Mouse (Mus musculus) testis, adult 2 months (tissue): Measurements from ENCODE around the gene Gm20696.

Experiments
- CTCF ChIP-seq: fragments of 200-500 bp; IDR thresholded peaks from 2 replicates; pipeline ENCODE4 v1.5.1; 2012; ENCODE audit warnings: low read depth, mild to moderate bottlenecking, inconsistent platforms, low read length, moderate library complexity; ENCODE audit not compliant: control insufficient read depth, insufficient read depth, insufficient replicate concordance
- POLR2A ChIP-seq: fragments of 200-500 bp; IDR thresholded peaks from 2 replicates; pipeline ENCODE4 v1.6.1; 2012; ENCODE audit warnings: low read depth, mild to moderate bottlenecking, inconsistent platforms, low read length, moderate library complexity; ENCODE audit not compliant: control insufficient read depth

DNA sequence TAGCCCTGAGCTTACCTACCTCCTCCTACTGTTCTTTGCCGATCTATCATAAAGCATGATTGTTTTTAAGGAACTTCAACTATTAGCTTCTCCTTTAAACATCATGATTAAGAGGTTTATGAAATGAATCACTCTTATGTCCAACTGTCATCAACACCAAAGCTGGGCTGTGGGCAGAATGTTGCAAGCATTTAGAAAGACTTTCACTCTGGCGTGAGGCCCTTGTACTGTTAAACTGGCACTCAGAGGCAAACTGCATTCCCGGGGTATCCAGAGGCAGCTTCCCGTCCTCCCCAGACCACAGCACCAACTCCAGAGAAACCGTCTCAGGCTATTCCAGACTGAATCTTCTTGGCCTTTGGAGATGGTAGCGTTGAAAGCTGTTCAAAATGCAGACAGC is 230.2 kb downstream of the Gm20696 start:
- TF ChIP-seq POLR2A (no peak), CTCF (no peak)
